Mouse (Mus musculus) bone marrow, adult 2 months (tissue): ENCODE measurements around the gene P2ry14.

Experiments used
- CTCF ChIP-seq: fragments of 200-500 bp; IDR thresholded peaks from 2 replicates; pipeline ENCODE4 v1.5.1; 2011; ENCODE audit warnings: low read length, control low read depth; ENCODE audit not compliant: control insufficient read depth, insufficient read depth
- POLR2A ChIP-seq: fragments of 200-500 bp; IDR thresholded peaks from 2 replicates; pipeline ENCODE4 v1.6.1; 2011; ENCODE audit warnings: low read depth, mild to moderate bottlenecking, control low read depth, low read length, borderline replicate concordance; ENCODE audit not compliant: control insufficient read depth

DNA sequence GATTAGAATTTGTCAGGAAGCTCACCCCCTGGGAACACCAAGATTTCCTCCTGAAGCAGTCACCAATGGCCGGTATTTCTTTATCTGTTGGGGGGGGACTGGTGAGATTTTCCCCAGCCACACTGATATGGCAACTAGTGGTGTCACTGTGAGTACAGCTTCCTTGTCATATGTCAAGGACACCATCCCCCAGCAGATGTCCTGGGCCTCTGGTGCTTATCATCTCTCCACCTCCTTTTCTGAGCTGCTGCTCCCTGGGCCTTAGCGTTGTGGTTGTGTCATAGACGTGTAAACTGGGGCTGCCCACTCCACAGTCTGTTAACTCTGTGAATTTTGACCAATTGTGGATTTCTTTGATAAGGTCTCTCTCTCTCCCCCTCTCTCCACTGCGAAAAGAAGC lies 49.0 kb downstream of the P2ry14 start:
- no peak for TF ChIP-seq CTCF
- TF ChIP-seq POLR2A: no peak
